Mouse (Mus musculus) C3H10T1/2 (cell line): ENCODE results near the gene Gm10147. TPM values are rescaled to one million over a fixed set of nuclear protein-coding genes. Genes with fewer than 3 reads are reported as not detected.

Experiments used
- polyA plus RNA-seq, 2 experiments: library from polyadenylated mRNA; unstranded; fragments of >200 nt; fragmentation: generic; extraction: Trizol; gene quantifications; one replicate each; pipeline ENCODE4 v1.2.1; 2012; ENCODE audit warnings: missing spikeins in 2 of 2

The Gm10147 gene
- not detected for polyA plus RNA-seq

DNA sequence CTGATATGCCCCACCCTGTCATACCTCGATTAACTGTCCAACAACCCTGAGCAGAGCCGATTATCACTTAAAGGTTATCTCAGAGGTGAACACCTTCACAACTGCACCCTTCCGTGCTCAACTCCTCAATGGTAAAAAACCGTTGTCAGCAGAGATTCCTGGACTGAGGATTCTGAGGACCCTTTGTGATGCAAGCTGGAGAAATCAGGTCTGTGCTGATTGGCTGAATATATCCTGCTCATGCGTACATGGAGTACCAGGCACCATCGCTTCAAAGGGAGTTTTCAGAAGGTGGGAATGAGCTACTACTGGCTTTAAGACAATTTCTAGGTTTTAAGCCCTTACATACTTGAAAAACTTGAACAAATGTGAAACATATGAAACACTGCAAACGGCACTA, at the start of gene Gm10147:
Gene Gm10147, minus strand, starts transcription at position 101 of the 400 bp plus-strand sequence.

